Mouse (Mus musculus): ENCODE data around the gene Rnf223. TPM values are rescaled to one million over a fixed set of nuclear protein-coding genes. Genes with fewer than 3 reads are reported as not detected.
"Not testable (repeated sequence)": the region's sequence is repeated elsewhere in the genome, so short reads cannot be mapped to it uniquely, and the experiment has no call there.

The Rnf223 gene
- polyA plus RNA-seq, 1 experiment from 2014 or later: 0.76 TPM

- ATAC-seq (ENCODE audit: low FRiP score) (no peak), DNase-seq (ENCODE audit: low spot score) (no peak)
- no peak overlapping the region for H3K27ac ChIP-seq (ENCODE audit: low read depth, low read length)
- no peak overlapping the region for H3K4me3 ChIP-seq (ENCODE audit: low read depth, low read length)
- WGBS: 90% methylated on average over 13 of the region's 13 CpGs
- H3K9me3 ChIP-seq (ENCODE audit: control insufficient read depth, low read length): no peaks in the 10 kb centered on the region
- no peak overlapping the region for H3K9ac ChIP-seq (ENCODE audit: low read depth, low read length)
- H3K36me3 ChIP-seq (ENCODE audit: control insufficient read depth, insufficient read depth, low read length): no peaks in the 10 kb centered on the region
- H3K4me1 ChIP-seq (replicated peaks; ENCODE audit: control insufficient read depth, insufficient read depth, low read length): no peaks in the 10 kb centered on the region
- no peak overlapping the region for H3K4me2 ChIP-seq (replicated peaks; ENCODE audit: low read depth, low read length)
- H3K27me3 ChIP-seq (ENCODE audit: control insufficient read depth, insufficient read depth, low read length): no peaks in the 10 kb centered on the region
Observed at GRCm38 (mm10) chr4:156135112-156135511, 4.8 kb downstream of the Rnf223 start.

- no peaks in the 10 kb centered on the region for H3K9me3 ChIP-seq (ENCODE audit: control insufficient read depth, low read length)
- no peak overlapping the region for H3K9ac ChIP-seq (ENCODE audit: low read depth, low read length)
- no peak overlapping the region for H3K27ac ChIP-seq (ENCODE audit: low read depth, low read length)
- ATAC-seq (ENCODE audit: low FRiP score): no peak
- H3K27me3 ChIP-seq (ENCODE audit: control insufficient read depth, insufficient read depth, low read length): no peaks in the 10 kb centered on the region
- 94% methylated on average over 14 of the region's 14 CpGs for WGBS
- H3K36me3 ChIP-seq (ENCODE audit: control insufficient read depth, insufficient read depth, low read length): no peaks in the 10 kb centered on the region
- H3K4me2 ChIP-seq (replicated peaks; ENCODE audit: low read depth, low read length): no peak overlapping the region
- no peak for DNase-seq (ENCODE audit: low spot score)
- H3K4me3 ChIP-seq (ENCODE audit: low read depth, low read length): no peak overlapping the region
- no peaks in the 10 kb centered on the region for H3K4me1 ChIP-seq (replicated peaks; ENCODE audit: control insufficient read depth, insufficient read depth, low read length)
Observed at GRCm38 (mm10) chr4:156135801-156136200, 5.5 kb downstream of the Rnf223 start.

DNA sequence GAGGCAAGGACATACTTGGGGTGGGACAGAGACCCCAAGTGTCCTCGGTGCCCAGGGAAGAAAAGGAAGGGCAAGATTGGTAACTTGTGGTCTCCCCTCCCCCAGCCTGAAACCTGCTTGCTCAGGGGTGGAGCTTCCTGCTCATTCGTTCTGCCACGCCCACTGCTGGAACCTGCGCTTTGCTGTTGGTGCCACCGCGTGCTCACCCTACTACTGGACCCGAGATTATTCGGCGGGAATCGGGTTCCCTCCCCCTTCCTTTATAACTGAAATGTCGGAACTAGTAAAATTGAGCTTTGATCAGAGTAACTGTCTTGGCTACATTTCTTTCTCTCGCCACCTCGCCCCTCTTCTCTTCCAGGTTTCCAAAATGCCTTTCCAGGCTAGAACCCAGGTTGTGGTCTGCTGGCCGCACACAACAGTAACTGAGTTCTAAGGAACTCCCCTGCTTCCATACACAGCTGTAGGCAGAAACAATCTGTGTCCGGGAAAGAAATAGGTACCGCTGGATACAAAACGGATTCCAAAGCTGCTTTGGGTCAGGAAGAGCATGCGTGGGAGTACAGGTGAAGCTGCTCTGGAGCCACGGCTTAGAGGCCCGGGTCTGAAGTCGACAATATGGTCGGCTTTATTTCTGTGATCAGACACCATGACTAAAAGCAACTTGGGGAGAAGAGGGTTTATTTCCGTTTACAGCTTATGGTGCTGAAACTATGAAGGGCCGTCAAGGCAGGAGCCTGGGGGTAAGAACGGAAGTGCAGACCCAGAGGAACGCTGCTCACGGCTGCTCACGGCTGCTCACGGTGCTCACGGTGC, 6.2 kb downstream of the Rnf223 start:
- Histone ChIP-seq H3K4me3 (ENCODE audit: low read depth, low read length) (no peak overlapping the region), H3K4me2 (replicated peaks; ENCODE audit: low read depth, low read length) (no peak overlapping the region), H3K9ac (ENCODE audit: low read depth, low read length) (no peak overlapping the region), H3K9me3 (ENCODE audit: control insufficient read depth, low read length) (no peaks in the 10 kb centered on the region), H3K27ac (ENCODE audit: low read depth, low read length) (no peak overlapping the region), H3K27me3 (ENCODE audit: control insufficient read depth, insufficient read depth, low read length) (no peaks in the 10 kb centered on the region), H3K4me1 (replicated peaks; ENCODE audit: control insufficient read depth, insufficient read depth, low read length) (no peaks in the 10 kb centered on the region), H3K36me3 (ENCODE audit: control insufficient read depth, insufficient read depth, low read length) (no peaks in the 10 kb centered on the region)
- DNase-seq (ENCODE audit: low spot score) (no peak), ATAC-seq (ENCODE audit: low FRiP score) (no peak)
- WGBS: 95% methylated on average over 30 of the region's 30 CpGs

GRCm38 (mm10) chr4:156150887-156151286, 20.6 kb downstream of the Rnf223 start:
- not testable (repeated sequence) for H3K36me3 ChIP-seq (ENCODE audit: control insufficient read depth, insufficient read depth, low read length); H3K4me1 ChIP-seq (replicated peaks; ENCODE audit: control insufficient read depth, insufficient read depth, low read length); H3K27me3 ChIP-seq (ENCODE audit: control insufficient read depth, insufficient read depth, low read length); DNase-seq (ENCODE audit: low spot score); H3K27ac ChIP-seq (ENCODE audit: low read depth, low read length); H3K9me3 ChIP-seq (ENCODE audit: control insufficient read depth, low read length); H3K4me3 ChIP-seq (ENCODE audit: low read depth, low read length); ATAC-seq (ENCODE audit: low FRiP score); H3K9ac ChIP-seq (ENCODE audit: low read depth, low read length); H3K4me2 ChIP-seq (replicated peaks; ENCODE audit: low read depth, low read length)
- 90% methylated on average over 10 of the region's 10 CpGs for WGBS

GRCm38 (mm10) chr4:156154771-156155170, 24.5 kb downstream of the Rnf223 start:
- 94% methylated on average over 3 of the region's 3 CpGs for WGBS
- Histone ChIP-seq H3K9me3 (ENCODE audit: control insufficient read depth, low read length) (0 out of 2 replicates have a peak, but pooled peaks cover 2% of the 10 kb centered on the region), H3K4me1 (replicated peaks; ENCODE audit: control insufficient read depth, insufficient read depth, low read length) (no peaks in the 10 kb centered on the region), H3K27ac (ENCODE audit: low read depth, low read length) (no peak overlapping the region), H3K4me3 (ENCODE audit: low read depth, low read length) (no peak overlapping the region), H3K27me3 (ENCODE audit: control insufficient read depth, insufficient read depth, low read length) (no peaks in the 10 kb centered on the region), H3K4me2 (replicated peaks; ENCODE audit: low read depth, low read length) (no peak overlapping the region), H3K36me3 (ENCODE audit: control insufficient read depth, insufficient read depth, low read length) (no peaks in the 10 kb centered on the region), H3K9ac (ENCODE audit: low read depth, low read length) (no peak overlapping the region)
- no peak for DNase-seq (ENCODE audit: low spot score)
- no peak for ATAC-seq (ENCODE audit: low FRiP score)

- Histone ChIP-seq H3K27me3 (ENCODE audit: control insufficient read depth, insufficient read depth, low read length) (no peaks in the 10 kb centered on the region), H3K36me3 (ENCODE audit: control insufficient read depth, insufficient read depth, low read length) (peaks cover 49% of the 10 kb centered on the region), H3K27ac (ENCODE audit: low read depth, low read length) (no peak overlapping the region), H3K9ac (ENCODE audit: low read depth, low read length) (no peak overlapping the region), H3K4me2 (replicated peaks; ENCODE audit: low read depth, low read length) (no peak overlapping the region), H3K9me3 (ENCODE audit: control insufficient read depth, low read length) (no peaks in the 10 kb centered on the region), H3K4me1 (replicated peaks; ENCODE audit: control insufficient read depth, insufficient read depth, low read length) (no peaks in the 10 kb centered on the region), H3K4me3 (ENCODE audit: low read depth, low read length) (no peak overlapping the region)
- no peak for ATAC-seq (ENCODE audit: low FRiP score)
- 91% methylated on average over 9 of the region's 9 CpGs for WGBS
- no peak for DNase-seq (ENCODE audit: low spot score)
Observed at GRCm38 (mm10) chr4:156166477-156166876, 36.2 kb downstream of the Rnf223 start.

DNA sequence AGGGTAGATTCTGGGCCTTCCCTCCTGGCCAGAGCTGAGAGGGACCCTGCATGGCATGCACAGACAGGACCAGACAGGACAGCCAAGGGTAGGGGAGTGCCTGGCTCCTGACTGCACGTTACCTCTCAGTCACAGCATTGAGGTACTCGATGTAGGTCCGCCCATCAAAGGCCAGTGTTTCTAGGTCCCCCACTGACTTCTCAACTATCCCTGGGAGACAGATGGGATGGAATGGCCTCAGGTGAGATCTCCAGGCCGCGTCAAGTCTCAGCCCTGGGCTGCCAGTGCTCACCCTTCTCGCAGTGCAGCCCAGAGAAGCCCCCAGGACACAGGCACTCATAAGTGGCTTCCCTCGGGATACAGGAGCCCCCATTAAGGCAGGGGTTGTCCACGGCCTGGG, 38.3 kb downstream of the Rnf223 start:
- 96% methylated on average over 8 of the region's 8 CpGs for WGBS
- H3K27me3 ChIP-seq (ENCODE audit: control insufficient read depth, insufficient read depth, low read length): no peaks in the 10 kb centered on the region
- H3K27ac ChIP-seq (ENCODE audit: low read depth, low read length): no peak overlapping the region
- DNase-seq (ENCODE audit: low spot score): no peak
- peaks cover 62% of the 10 kb centered on the region for H3K36me3 ChIP-seq (ENCODE audit: control insufficient read depth, insufficient read depth, low read length)
- no peak overlapping the region for H3K4me2 ChIP-seq (replicated peaks; ENCODE audit: low read depth, low read length)
- no peak for ATAC-seq (ENCODE audit: low FRiP score)
- H3K4me1 ChIP-seq (replicated peaks; ENCODE audit: control insufficient read depth, insufficient read depth, low read length): no peaks in the 10 kb centered on the region
- H3K9ac ChIP-seq (ENCODE audit: low read depth, low read length): no peak overlapping the region
- no peak overlapping the region for H3K4me3 ChIP-seq (ENCODE audit: low read depth, low read length)
- no peaks in the 10 kb centered on the region for H3K9me3 ChIP-seq (ENCODE audit: control insufficient read depth, low read length)

GRCm38 (mm10) chr4:156169129-156169528, 38.8 kb downstream of the Rnf223 start:
- H3K4me1 ChIP-seq (replicated peaks; ENCODE audit: control insufficient read depth, insufficient read depth, low read length): no peaks in the 10 kb centered on the region
- no peak overlapping the region for H3K27ac ChIP-seq (ENCODE audit: low read depth, low read length)
- no peak overlapping the region for H3K4me2 ChIP-seq (replicated peaks; ENCODE audit: low read depth, low read length)
- no peak for ATAC-seq (ENCODE audit: low FRiP score)
- H3K9ac ChIP-seq (ENCODE audit: low read depth, low read length): no peak overlapping the region
- no peak overlapping the region for H3K4me3 ChIP-seq (ENCODE audit: low read depth, low read length)
- DNase-seq (ENCODE audit: low spot score): no peak
- H3K27me3 ChIP-seq (ENCODE audit: control insufficient read depth, insufficient read depth, low read length): no peaks in the 10 kb centered on the region
- WGBS: 95% methylated on average over 10 of the region's 10 CpGs
- H3K9me3 ChIP-seq (ENCODE audit: control insufficient read depth, low read length): no peaks in the 10 kb centered on the region
- H3K36me3 ChIP-seq (ENCODE audit: control insufficient read depth, insufficient read depth, low read length): peaks cover 62% of the 10 kb centered on the region

DNA sequence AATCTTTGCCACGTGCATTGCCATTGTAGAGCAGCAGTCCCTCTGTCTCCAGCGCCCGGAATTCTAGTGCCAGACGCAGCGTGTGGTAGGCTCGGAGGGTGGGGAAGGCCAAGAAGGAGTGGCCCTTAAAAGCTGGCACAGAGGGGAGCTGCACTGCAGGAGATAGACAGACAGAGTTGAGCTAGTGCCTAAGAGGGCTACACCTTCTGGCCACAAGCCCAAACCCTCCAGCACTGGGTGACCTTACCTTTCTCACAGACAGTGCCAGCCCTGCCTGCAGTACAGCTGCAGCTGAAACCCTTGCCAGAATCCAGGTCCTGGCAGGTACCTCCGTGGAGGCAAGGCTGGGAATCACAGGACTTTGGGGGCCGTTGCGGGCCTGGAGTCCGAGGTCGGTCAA, 41.5 kb downstream of the Rnf223 start:
- no peak overlapping the region for H3K27ac ChIP-seq (ENCODE audit: low read depth, low read length)
- no peak overlapping the region for H3K4me3 ChIP-seq (ENCODE audit: low read depth, low read length)
- no peaks in the 10 kb centered on the region for H3K27me3 ChIP-seq (ENCODE audit: control insufficient read depth, insufficient read depth, low read length)
- peaks cover 65% of the 10 kb centered on the region for H3K36me3 ChIP-seq (ENCODE audit: control insufficient read depth, insufficient read depth, low read length)
- no peak overlapping the region for H3K9ac ChIP-seq (ENCODE audit: low read depth, low read length)
- no peak for DNase-seq (ENCODE audit: low spot score)
- H3K9me3 ChIP-seq (ENCODE audit: control insufficient read depth, low read length): no peaks in the 10 kb centered on the region
- H3K4me1 ChIP-seq (replicated peaks; ENCODE audit: control insufficient read depth, insufficient read depth, low read length): no peaks in the 10 kb centered on the region
- 97% methylated on average over 11 of the region's 11 CpGs for WGBS
- H3K4me2 ChIP-seq (replicated peaks; ENCODE audit: low read depth, low read length): no peak overlapping the region
- no peak for ATAC-seq (ENCODE audit: low FRiP score)
